Mouse (Mus musculus) mature B cell (primary cell): ENCODE measurements around the gene Hs2st1.

Experiments used
- in situ Hi-C: fragments of 300-500 bp; cut with MboI; formaldehyde crosslinking; loops from 2 replicates; pipeline ENCODE4 v1.14.3; 2019

The Hs2st1 gene

DNA sequence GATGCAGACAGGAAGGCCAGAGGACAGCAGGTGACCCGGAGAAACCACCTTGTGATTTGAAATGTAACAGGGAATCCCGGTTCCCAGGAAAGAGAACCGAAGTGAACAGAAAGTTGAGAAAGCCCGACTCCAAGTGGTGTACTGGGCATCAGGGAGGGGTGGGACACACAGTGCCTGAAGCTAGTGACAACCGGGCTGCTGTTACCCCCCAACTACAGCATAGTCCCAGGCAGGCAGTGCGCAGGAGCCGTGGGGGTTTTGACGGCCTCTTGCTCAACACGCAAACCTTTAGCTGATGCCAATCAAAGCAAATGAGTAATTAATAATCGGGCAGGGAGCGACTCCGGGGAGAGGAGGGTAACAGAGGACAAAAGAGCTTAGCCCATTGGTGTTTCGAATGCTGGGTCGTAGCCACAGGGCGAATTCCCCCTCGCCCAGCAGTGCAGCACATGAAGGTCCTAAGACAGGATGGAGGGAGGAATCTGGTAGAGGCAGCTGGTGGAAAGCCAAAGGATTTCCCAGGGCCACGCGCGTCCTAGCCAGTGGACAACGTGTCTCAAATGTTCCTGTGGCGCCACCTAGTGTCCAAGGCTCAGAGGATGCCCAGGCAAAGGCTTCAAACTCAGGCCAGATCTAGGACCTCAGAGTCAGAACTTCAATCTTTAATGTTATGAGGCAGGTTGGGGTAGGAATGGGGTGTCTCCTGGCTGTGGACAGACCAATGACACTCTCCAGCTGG is 170.5 kb downstream of the Hs2st1 start:
- in situ Hi-C loops: no loop called here

DNA sequence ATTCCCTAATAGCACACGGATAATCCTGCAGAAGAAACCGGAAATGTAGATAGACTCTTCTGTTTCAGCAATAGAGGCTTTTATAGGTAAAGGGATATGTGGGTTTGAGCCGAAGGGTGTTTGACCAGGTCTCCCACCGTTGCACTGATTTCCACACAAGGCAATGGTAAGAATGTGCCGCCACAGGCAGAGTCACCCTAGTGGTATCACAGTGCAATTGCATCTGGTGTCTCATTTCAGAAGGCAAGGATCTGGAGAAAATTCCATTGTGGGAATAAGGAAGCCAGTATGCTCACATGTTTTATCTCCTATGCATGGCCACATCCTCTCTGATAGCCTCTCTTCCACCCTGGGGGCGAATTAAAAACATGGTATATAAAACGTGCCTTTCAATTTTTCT is 171.8 kb downstream of the Hs2st1 start:
- in situ Hi-C loops: no loop called here

DNA sequence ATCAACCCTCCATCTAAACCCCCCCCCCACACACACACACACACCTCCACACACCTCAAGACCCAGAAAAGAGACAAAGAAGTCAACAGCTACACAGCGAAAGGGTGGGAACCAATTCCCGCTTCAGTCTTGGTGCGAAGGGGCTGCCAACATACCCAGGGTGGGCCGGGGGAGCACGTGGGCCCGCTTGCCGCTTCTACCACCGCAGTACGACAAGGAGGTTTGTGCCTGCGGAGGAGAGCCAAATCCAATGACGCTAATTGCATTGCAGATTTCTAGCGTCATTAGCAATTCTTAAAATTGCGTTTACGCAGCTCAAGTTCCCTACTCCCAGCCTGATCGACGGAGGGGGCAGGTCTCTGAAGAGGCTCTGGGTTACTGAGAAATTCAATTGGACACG is 173.5 kb downstream of the Hs2st1 start:
- in situ Hi-C loops: no loop called here

DNA sequence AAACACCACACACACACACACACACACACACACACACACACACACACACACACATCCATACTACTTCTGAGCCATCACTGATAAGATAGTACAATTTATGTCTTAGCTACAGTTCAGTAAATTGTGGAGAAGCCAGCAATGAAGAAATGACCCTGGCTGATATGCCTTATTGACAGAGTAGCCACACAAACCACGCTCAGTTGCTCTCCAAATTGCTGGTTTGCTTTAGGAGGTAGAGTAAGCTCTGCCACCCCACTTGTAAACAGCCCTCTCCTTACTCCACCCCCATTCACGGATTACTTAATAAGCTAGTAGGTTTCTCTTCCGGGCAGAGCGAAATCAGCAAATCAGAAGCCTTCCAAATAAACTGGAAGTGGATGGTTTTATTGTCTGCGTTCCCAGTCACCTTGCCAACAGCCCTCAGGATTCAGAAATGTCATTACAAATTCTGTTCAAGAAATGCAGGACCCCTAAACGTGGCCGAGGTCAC is 175.5 kb downstream of the Hs2st1 start:
- in situ Hi-C loops: no loop called here

DNA sequence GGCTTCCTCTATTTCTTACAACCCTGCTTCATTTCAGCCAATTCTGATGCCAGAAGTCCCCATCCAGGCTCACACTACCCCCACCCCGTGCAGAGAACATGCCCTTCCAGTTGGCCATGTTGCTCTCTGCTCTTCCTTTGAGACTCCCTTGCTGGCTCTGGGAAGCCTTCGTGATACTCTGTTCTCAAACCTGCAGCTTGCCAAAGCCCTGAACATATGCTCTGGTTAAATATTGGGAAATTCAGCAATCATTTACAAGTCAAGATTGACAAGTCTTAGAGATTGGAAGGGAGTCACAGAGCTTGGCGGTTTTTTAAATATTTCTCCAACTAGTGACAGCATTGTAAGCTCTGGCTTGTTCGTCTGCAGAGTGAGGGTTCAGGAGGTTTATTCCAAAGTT is 183.5 kb downstream of the Hs2st1 start:
- in situ Hi-C loops: no loop called here

DNA sequence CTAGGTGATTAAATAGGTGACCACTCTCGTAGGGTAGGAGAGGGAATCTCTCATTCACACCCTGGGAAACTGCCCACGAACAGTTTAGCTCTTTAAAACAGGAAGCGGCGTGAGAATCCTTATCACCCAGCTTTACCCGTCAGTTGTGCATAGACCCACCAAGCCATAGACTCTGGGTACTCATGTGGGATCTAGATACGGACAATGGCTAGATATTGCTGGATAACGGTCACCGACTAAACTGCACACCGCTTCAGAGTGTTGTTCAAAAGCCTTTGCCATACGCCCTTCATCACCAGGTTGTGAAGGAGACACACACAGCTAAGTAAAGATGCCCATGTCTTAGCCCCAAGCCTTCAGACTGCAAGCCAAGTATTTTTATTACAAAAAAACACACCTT is 185.3 kb downstream of the Hs2st1 start:
- in situ Hi-C loops: no loop called here

DNA sequence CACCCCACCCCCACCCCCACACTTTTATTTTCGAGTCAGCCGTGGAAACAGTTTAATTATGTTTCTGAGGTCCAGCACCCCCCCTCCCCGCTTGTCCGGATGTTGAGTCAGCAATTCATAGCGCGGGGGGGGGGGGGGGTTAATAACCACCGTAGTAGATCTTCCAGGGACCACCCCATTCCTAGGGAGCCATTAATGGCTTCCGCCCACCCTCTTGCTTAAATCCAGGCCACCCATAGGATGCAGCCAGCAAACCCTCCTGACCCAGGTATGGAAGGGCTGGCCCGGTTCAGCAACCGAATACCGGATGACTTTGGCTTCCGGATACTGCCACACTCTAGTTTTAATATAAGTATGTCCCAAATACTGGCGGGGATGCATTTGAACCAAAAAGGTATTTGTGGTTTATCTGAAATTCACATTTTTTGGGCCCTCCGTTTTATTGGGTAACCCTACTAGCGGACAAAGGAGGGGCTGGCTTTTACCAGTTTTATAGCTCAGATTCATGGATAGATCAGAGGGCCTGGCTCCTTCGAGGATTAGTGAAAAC is 188.5 kb downstream of the Hs2st1 start:
- in situ Hi-C loops: no loop called here

DNA sequence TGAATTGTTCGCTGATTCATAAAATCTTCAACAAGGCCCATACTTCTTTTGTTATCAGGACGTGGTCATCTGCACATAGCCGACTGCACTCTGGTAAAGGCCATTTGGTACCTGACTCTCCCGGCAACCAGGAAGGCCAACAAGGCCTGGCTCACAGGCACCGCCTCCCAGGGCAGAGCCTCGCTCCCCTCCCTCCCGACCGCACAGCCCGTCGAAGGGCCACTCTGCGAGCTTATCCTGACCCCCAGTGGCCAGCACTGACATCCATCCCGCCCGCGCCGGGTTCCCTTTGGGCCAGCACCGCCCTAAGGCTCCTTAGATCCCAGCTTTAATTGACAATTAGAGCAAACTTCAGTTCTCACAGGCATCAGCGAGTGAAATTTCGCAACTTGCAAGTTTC is 189.1 kb downstream of the Hs2st1 start:
- in situ Hi-C loops: no loop called here

DNA sequence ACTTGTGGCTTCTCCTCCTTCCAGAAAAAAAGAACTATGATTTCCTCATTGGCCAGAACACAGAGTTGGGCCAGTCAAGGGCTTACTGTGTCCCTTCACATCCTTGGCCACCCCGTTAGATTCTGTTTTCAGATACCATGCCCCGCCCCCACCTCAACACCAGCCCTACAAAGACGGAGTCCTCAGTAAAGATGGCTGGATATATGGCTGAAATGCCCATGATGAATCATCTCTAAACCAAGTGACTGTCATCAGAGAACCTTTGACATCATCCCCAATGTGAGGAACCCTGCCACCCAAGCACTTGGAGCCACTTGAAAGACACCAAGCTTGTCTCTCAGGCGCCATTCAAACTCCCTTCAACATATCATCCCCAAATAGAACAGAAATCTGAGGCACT is 190.2 kb downstream of the Hs2st1 start:
- in situ Hi-C loops: no loop called here
